Mouse (Mus musculus): Measurements from ENCODE around the gene Celf2.

The Celf2 gene

GRCm38 (mm10) chr2:6872131-6872893 lies 637.1 kb downstream of the Celf2 start:
- peak; percentile 80 for DNase-seq (ENCODE audit: low read depth, low spot score)

- no peak for DNase-seq (ENCODE audit: low read depth, low spot score)
Measured at GRCm38 (mm10) chr2:6871281-6872130, 637.9 kb downstream of the Celf2 start.

GRCm38 (mm10) chr2:6869956-6870710 lies 639.2 kb downstream of the Celf2 start:
- no peak for DNase-seq (ENCODE audit: low read depth, low spot score)

GRCm38 (mm10) chr2:6867297-6867696 lies 642.1 kb downstream of the Celf2 start:
- DNase-seq (ENCODE audit: low read depth, low spot score), result no peak

GRCm38 (mm10) chr2:6865785-6866184 lies 643.6 kb downstream of the Celf2 start:
- no peak for DNase-seq (ENCODE audit: low read depth, low spot score)

- DNase-seq (ENCODE audit: low read depth, low spot score), result no peak
Measured at GRCm38 (mm10) chr2:6850102-6850644, 659.2 kb downstream of the Celf2 start.

GRCm38 (mm10) chr2:6849388-6849787 lies 660.0 kb downstream of the Celf2 start:
- DNase-seq (ENCODE audit: low read depth, low spot score), result no peak

- DNase-seq (ENCODE audit: low read depth, low spot score), result no peak
Measured at GRCm38 (mm10) chr2:6830021-6830420, 679.3 kb downstream of the Celf2 start.

GRCm38 (mm10) chr2:6827583-6827982 lies 681.8 kb downstream of the Celf2 start:
- peak; percentile 34 for DNase-seq (ENCODE audit: low read depth, low spot score)

GRCm38 (mm10) chr2:6823021-6823420 lies 686.3 kb downstream of the Celf2 start:
- no peak for DNase-seq (ENCODE audit: low read depth, low spot score)

- DNase-seq (ENCODE audit: low read depth, low spot score), result no peak
Measured at GRCm38 (mm10) chr2:6821593-6821992, 687.8 kb downstream of the Celf2 start.

GRCm38 (mm10) chr2:6815281-6815680 lies 694.1 kb downstream of the Celf2 start:
- peak; percentile 6 for DNase-seq (ENCODE audit: low read depth, low spot score)

GRCm38 (mm10) chr2:6808736-6809135 lies 700.6 kb downstream of the Celf2 start:
- no peak for DNase-seq (ENCODE audit: low read depth, low spot score)

- DNase-seq (ENCODE audit: low read depth, low spot score), result no peak
Measured at GRCm38 (mm10) chr2:6796754-6797153, 712.6 kb downstream of the Celf2 start.

GRCm38 (mm10) chr2:6795995-6796588 lies 713.3 kb downstream of the Celf2 start:
- no peak for DNase-seq (ENCODE audit: low read depth, low spot score)

- DNase-seq (ENCODE audit: low read depth, low spot score), result no peak
Measured at GRCm38 (mm10) chr2:6794858-6795257, 714.5 kb downstream of the Celf2 start.

GRCm38 (mm10) chr2:6790876-6791275 lies 718.5 kb downstream of the Celf2 start:
- no peak for DNase-seq (ENCODE audit: low read depth, low spot score)

- DNase-seq (ENCODE audit: low read depth, low spot score), result no peak
Measured at GRCm38 (mm10) chr2:6786494-6787144, 722.7 kb downstream of the Celf2 start.

GRCm38 (mm10) chr2:6770214-6770613 lies 739.1 kb downstream of the Celf2 start:
- no peak for DNase-seq (ENCODE audit: low read depth, low spot score)

- no peak for DNase-seq (ENCODE audit: low read depth, low spot score)
Measured at GRCm38 (mm10) chr2:6762381-6762780, 747.0 kb downstream of the Celf2 start.

- DNase-seq (ENCODE audit: low read depth, low spot score), result no peak
Measured at GRCm38 (mm10) chr2:6743173-6743572, 766.2 kb downstream of the Celf2 start.

All from skeletal muscle tissue, adult 2 months (tissue).